8 mouse cellular contexts compared by ENCODE assay signal in genomic region chr5:135957207-135957974, GRCm38 (mm10). TPM values are rescaled to one million over a fixed set of nuclear protein-coding genes. Genes with fewer than 3 reads are reported as not detected.
DNase-seq lines count a peak whose midpoint lies in the region; ATAC-seq and TF ChIP-seq lines count a peak whose summit lies in the region.

No protein-coding gene starts in this region.

- peak overlapping the region; percentile 60 for H3K4me2 ChIP-seq in heart, embryonic 12.5 days
- peak overlapping the region; percentile 50 for H3K4me2 ChIP-seq in kidney, postnatal 0 days (ENCODE audit: low read length)
- H3K4me2 ChIP-seq in liver, embryonic 11.5 days: peak overlapping the region; percentile 54
- H3K4me2 ChIP-seq in stomach, embryonic 14.5 days (replicated peaks; ENCODE audit: low read depth, low read length): peak overlapping the region; percentile 48

- H3K27me3 ChIP-seq in C2C12 (ENCODE audit: control insufficient read depth, insufficient read depth, insufficient read length): no peaks in the 10 kb centered on the region
- no peaks in the 10 kb centered on the region for H3K27me3 ChIP-seq in heart, embryonic 12.5 days (replicated peaks)
- H3K27me3 ChIP-seq in kidney, postnatal 0 days (ENCODE audit: insufficient read depth, low read length): no peaks in the 10 kb centered on the region
- H3K27me3 ChIP-seq in liver, embryonic 11.5 days (replicated peaks; ENCODE audit: control insufficient read depth, insufficient read depth, low read length): no peaks in the 10 kb centered on the region
- H3K27me3 ChIP-seq in stomach, embryonic 14.5 days (ENCODE audit: control insufficient read depth, insufficient read depth, low read length): no peaks in the 10 kb centered on the region

- no peaks in the 10 kb centered on the region for H3K9me3 ChIP-seq in heart, embryonic 12.5 days (replicated peaks)
- no peaks in the 10 kb centered on the region for H3K9me3 ChIP-seq in kidney, postnatal 0 days (replicated peaks; ENCODE audit: low read length)
- H3K9me3 ChIP-seq in liver, embryonic 11.5 days (ENCODE audit: control insufficient read depth, low read length): no peaks in the 10 kb centered on the region
- no peaks in the 10 kb centered on the region for H3K9me3 ChIP-seq in stomach, embryonic 14.5 days (ENCODE audit: control insufficient read depth, low read depth, low read length)

- H3K79me3 ChIP-seq in C2C12 (ENCODE audit: low read depth): no peaks in the 10 kb centered on the region

- H3K9ac ChIP-seq in heart, embryonic 12.5 days: no peak overlapping the region
- H3K9ac ChIP-seq in kidney, postnatal 0 days (ENCODE audit: low read depth, low read length): peak overlapping the region; percentile 27; the same call in 1 of the 2 replicates
- peak overlapping the region; percentile 71 for H3K9ac ChIP-seq in liver, embryonic 11.5 days (ENCODE audit: low read depth, low read length)
- H3K9ac ChIP-seq in stomach, embryonic 14.5 days (replicated peaks; ENCODE audit: low read depth, low read length): no peak overlapping the region

- ATAC-seq in erythroid progenitor cell, adult 5-6 weeks (replicated peaks; ENCODE audit: low FRiP score, poor library complexity, severe bottlenecking): peak; percentile 86
- ATAC-seq in heart, embryonic 12.5 days (ENCODE audit: insufficient number of reproducible peaks, low FRiP score): peak; percentile 90
- peak; percentile 87 for ATAC-seq in kidney, postnatal 0 days (replicated peaks; ENCODE audit: low FRiP score, low read depth)
- peak; percentile 84 for ATAC-seq in liver, embryonic 11.5 days (replicated peaks; ENCODE audit: low FRiP score)
- peak; percentile 85 for ATAC-seq in stomach, embryonic 14.5 days (ENCODE audit: insufficient number of reproducible peaks, insufficient read depth, low FRiP score, low read depth)

- H3K36me3 ChIP-seq in C2C12 (ENCODE audit: control insufficient read depth, insufficient read depth): no peaks in the 10 kb centered on the region
- H3K36me3 ChIP-seq in heart, embryonic 12.5 days: no peaks in the 10 kb centered on the region
- no peaks in the 10 kb centered on the region for H3K36me3 ChIP-seq in kidney, postnatal 0 days (ENCODE audit: insufficient read depth, low read length)
- no peaks in the 10 kb centered on the region for H3K36me3 ChIP-seq in liver, embryonic 11.5 days (ENCODE audit: control insufficient read depth, insufficient read depth, low read length)
- H3K36me3 ChIP-seq in stomach, embryonic 14.5 days (ENCODE audit: control insufficient read depth, insufficient read depth, low read length): no peaks in the 10 kb centered on the region

- peak; percentile 92 for DNase-seq in brain, embryonic 18.5 days (ENCODE audit: low read depth, low spot score)
- DNase-seq in kidney, postnatal 0 days (ENCODE audit: low spot score): peak; percentile 100
- peak; percentile 89 for DNase-seq in liver, embryonic 11.5 days (ENCODE audit: low spot score)
- DNase-seq in naive thymus-derived CD4-positive, alpha-beta T cell, adult 2 months (ENCODE audit: low read depth): peak; percentile 97

- H3K27ac ChIP-seq in heart, embryonic 12.5 days (ENCODE audit: poor library complexity, severe bottlenecking): peak overlapping the region; percentile 87
- H3K27ac ChIP-seq in kidney, postnatal 0 days: peak overlapping the region; percentile 93
- H3K27ac ChIP-seq in liver, embryonic 11.5 days (ENCODE audit: low read depth, low read length): peak overlapping the region; percentile 95
- peak overlapping the region; percentile 90 for H3K27ac ChIP-seq in stomach, embryonic 14.5 days (ENCODE audit: low read length)

- peaks cover 10% of the 10 kb centered on the region for H3K79me2 ChIP-seq in C2C12 (ENCODE audit: control insufficient read depth, insufficient read depth)

- no peak for TF ChIP-seq CTCF in C2C12 (IDR thresholded peaks at IDR 0.05; ENCODE audit: control insufficient read depth, insufficient read depth, insufficient read length)
- no peak for TF ChIP-seq CTCF in kidney, postnatal 0 days (IDR thresholded peaks at IDR 0.05; ENCODE audit: low read depth)

- H3K4me1 ChIP-seq in heart, embryonic 12.5 days (replicated peaks): peaks cover 12% of the 10 kb centered on the region
- peaks cover 13% of the 10 kb centered on the region; the same call in 1 of the 2 replicates for H3K4me1 ChIP-seq in kidney, postnatal 0 days (replicated peaks; ENCODE audit: insufficient read depth, low read length)
- peaks cover 34% of the 10 kb centered on the region for H3K4me1 ChIP-seq in liver, embryonic 11.5 days (replicated peaks; ENCODE audit: control insufficient read depth, insufficient read depth, low read length)
- H3K4me1 ChIP-seq in stomach, embryonic 14.5 days (ENCODE audit: control insufficient read depth, insufficient read depth, low read length): peaks cover 15% of the 10 kb centered on the region; the same call in 1 of the 2 replicates

- no peak overlapping the region for H3K4me3 ChIP-seq in C2C12 (ENCODE audit: insufficient read depth, poor library complexity, severe bottlenecking)
- peak overlapping the region; percentile 37 for H3K4me3 ChIP-seq in heart, embryonic 12.5 days
- H3K4me3 ChIP-seq in kidney, postnatal 0 days (replicated peaks; ENCODE audit: low read depth, low read length): peak overlapping the region; percentile 9; the same call in 1 of the 2 replicates
- peak overlapping the region; percentile 32 for H3K4me3 ChIP-seq in liver, embryonic 11.5 days (ENCODE audit: low read depth, low read length)
- peak overlapping the region; percentile 25 for H3K4me3 ChIP-seq in stomach, embryonic 14.5 days (ENCODE audit: low read depth, low read length)

- H3ac ChIP-seq in C2C12 (ENCODE audit: control insufficient read depth, insufficient read length, low read depth): no peak overlapping the region

- WGBS in heart, embryonic 12.5 days: 8% methylated on average over 28 of the region's 28 CpGs
- 6% methylated on average over 28 of the region's 28 CpGs for WGBS in kidney, postnatal 0 days
- WGBS in liver, embryonic 11.5 days: 8% methylated on average over 28 of the region's 28 CpGs
- 7% methylated on average over 28 of the region's 28 CpGs for WGBS in stomach, embryonic 14.5 days

TF ChIP-seq in C2C12, 6 proteins besides CTCF, POLR2A, EP300 and RAD21:
- TF ChIP-seq CEBPB (IDR thresholded peaks at IDR 0.05; ENCODE audit: low read depth): no peak
- TF ChIP-seq MAX (IDR thresholded peaks at IDR 0.05): peak; percentile 71
- no peak for TF ChIP-seq USF1 (IDR thresholded peaks at IDR 0.05; ENCODE audit: low read depth)
- TF ChIP-seq FOSL1 (IDR thresholded peaks at IDR 0.05; ENCODE audit: insufficient read depth, low read length, poor library complexity, severe bottlenecking): no peak
- TF ChIP-seq MYOD1 (IDR thresholded peaks at IDR 0.05; ENCODE audit: control insufficient read depth, insufficient read length, low read depth): no peak

RNA-seq across cellular contexts. Expression of gene Ssc4d, which starts 16.9 kb away (rescaled TPM):
- polyA plus RNA-seq in C2C12 (2012; fragmentation: generic; extraction: Trizol): 3.6 TPM
- total RNA-seq in erythroid progenitor cell, adult 5-6 weeks (2015; ENCODE audit: low replicate concordance): not detected in 2 replicates
- total RNA-seq in erythroid progenitor cell, adult 5-6 weeks (2017; ENCODE audit: low replicate concordance): not detected in 2 replicates
- 0.70 and 1.6 TPM in 2 replicates for polyA plus RNA-seq in heart, embryonic 12.5 days (2016; fragmentation: Nextera tagmentation; extraction: Ambion mirVana)
- 6.7 and 7.5 TPM in 2 replicates for polyA plus RNA-seq in kidney, postnatal 0 days (2015; fragmentation: Nextera tagmentation; extraction: Ambion mirVana)
- 3.0 and 3.1 TPM in 2 replicates for polyA plus RNA-seq in liver, embryonic 11.5 days (2014; fragmentation: Nextera tagmentation; extraction: Ambion mirVana)
- 1.9 and 2.2 TPM in 2 replicates for polyA plus RNA-seq in stomach, embryonic 14.5 days (2014; fragmentation: Nextera tagmentation; extraction: Ambion mirVana)

RNA-seq across cellular contexts. Expression of gene Zp3, which starts 22.5 kb away (rescaled TPM):
- polyA plus RNA-seq in C2C12 (2012; fragmentation: generic; extraction: Trizol): not detected
- not detected in 2 replicates for total RNA-seq in erythroid progenitor cell, adult 5-6 weeks (2015; ENCODE audit: low replicate concordance)
- total RNA-seq in erythroid progenitor cell, adult 5-6 weeks (2017; ENCODE audit: low replicate concordance): not detected in 2 replicates
- polyA plus RNA-seq in heart, embryonic 12.5 days (2016; fragmentation: Nextera tagmentation; extraction: Ambion mirVana): 0.13 TPM in 1 of 2 replicates, not detected in the other
- polyA plus RNA-seq in kidney, postnatal 0 days (2015; fragmentation: Nextera tagmentation; extraction: Ambion mirVana): 0.13 and 0.16 TPM in 2 replicates
- polyA plus RNA-seq in liver, embryonic 11.5 days (2014; fragmentation: Nextera tagmentation; extraction: Ambion mirVana): not detected in 2 replicates
- polyA plus RNA-seq in stomach, embryonic 14.5 days (2014; fragmentation: Nextera tagmentation; extraction: Ambion mirVana): not detected in 2 replicates

RNA-seq across cellular contexts. Expression of gene Ywhag, which starts 23.0 kb away (rescaled TPM):
- 227 TPM for polyA plus RNA-seq in C2C12 (2012; fragmentation: generic; extraction: Trizol)
- 30.3 and 35.2 TPM in 2 replicates for total RNA-seq in erythroid progenitor cell, adult 5-6 weeks (2015; ENCODE audit: low replicate concordance)
- 11.6 and 12.2 TPM in 2 replicates for total RNA-seq in erythroid progenitor cell, adult 5-6 weeks (2017; ENCODE audit: low replicate concordance)
- polyA plus RNA-seq in heart, embryonic 12.5 days (2016; fragmentation: Nextera tagmentation; extraction: Ambion mirVana): 214 and 222 TPM in 2 replicates
- polyA plus RNA-seq in kidney, postnatal 0 days (2015; fragmentation: Nextera tagmentation; extraction: Ambion mirVana): 89.4 and 105 TPM in 2 replicates
- 97.3 and 99.8 TPM in 2 replicates for polyA plus RNA-seq in liver, embryonic 11.5 days (2014; fragmentation: Nextera tagmentation; extraction: Ambion mirVana)
- 99.4 and 101 TPM in 2 replicates for polyA plus RNA-seq in stomach, embryonic 14.5 days (2014; fragmentation: Nextera tagmentation; extraction: Ambion mirVana)

RNA-seq across cellular contexts. Expression of gene Dtx2, which starts 37.2 kb away (rescaled TPM):
- polyA plus RNA-seq in C2C12 (2012; fragmentation: generic; extraction: Trizol): 20.3 TPM
- 1.8 and 3.8 TPM in 2 replicates for total RNA-seq in erythroid progenitor cell, adult 5-6 weeks (2015; ENCODE audit: low replicate concordance)
- total RNA-seq in erythroid progenitor cell, adult 5-6 weeks (2017; ENCODE audit: low replicate concordance): 0.13 and 2.3 TPM in 2 replicates
- 28.7 and 29.9 TPM in 2 replicates for polyA plus RNA-seq in heart, embryonic 12.5 days (2016; fragmentation: Nextera tagmentation; extraction: Ambion mirVana)
- 21.8 and 22.7 TPM in 2 replicates for polyA plus RNA-seq in kidney, postnatal 0 days (2015; fragmentation: Nextera tagmentation; extraction: Ambion mirVana)
- 20.0 and 20.3 TPM in 2 replicates for polyA plus RNA-seq in liver, embryonic 11.5 days (2014; fragmentation: Nextera tagmentation; extraction: Ambion mirVana)
- polyA plus RNA-seq in stomach, embryonic 14.5 days (2014; fragmentation: Nextera tagmentation; extraction: Ambion mirVana): 20.7 and 24.4 TPM in 2 replicates

Comparison
In these comparisons a context has a peak if more than half of its experiments do, and no peak if none do; other contexts are left out.
1. H3K9ac ChIP-seq: peak in kidney, postnatal 0 days (single experiment) and liver, embryonic 11.5 days (single experiment); none in heart, embryonic 12.5 days (single experiment) and stomach, embryonic 14.5 days (single experiment).
2. Peak in every context shown above with its lines, with median percentiles within 50 percentile points of each other: DNase-seq, ATAC-seq, H3K27ac ChIP-seq and H3K4me2 ChIP-seq.